Mouse (Mus musculus): ENCODE data around the gene Nrros.

The Nrros gene

DNA sequence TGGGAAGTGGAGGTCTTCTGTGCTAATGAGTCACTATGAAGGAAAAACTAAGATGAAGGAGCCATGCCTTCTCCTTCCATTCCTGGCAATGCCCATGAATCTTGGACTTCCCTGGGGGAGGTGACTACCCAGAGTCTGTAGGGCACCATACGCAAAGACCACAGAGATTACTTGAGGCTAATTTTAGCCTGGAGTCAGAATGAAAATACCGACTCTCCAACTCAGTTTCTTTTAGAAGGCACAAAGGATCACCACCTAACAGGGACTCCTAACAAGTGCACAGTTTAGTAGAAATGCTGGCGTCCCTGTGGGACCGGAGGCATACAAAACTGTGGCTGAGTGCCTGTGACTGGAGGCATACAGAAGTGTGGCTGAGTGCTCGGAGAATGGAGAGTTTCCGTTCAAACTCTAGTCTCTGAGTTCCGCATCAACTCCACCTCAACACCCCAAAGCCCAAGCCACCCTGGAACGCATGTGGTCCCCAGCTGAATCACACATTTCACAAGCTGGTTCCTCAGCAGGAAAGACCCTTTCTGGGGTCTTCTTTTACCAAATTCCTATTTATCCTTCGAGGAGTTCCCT lies 4.6 kb downstream of the Nrros start:
- DNase-seq, result no peak

DNA sequence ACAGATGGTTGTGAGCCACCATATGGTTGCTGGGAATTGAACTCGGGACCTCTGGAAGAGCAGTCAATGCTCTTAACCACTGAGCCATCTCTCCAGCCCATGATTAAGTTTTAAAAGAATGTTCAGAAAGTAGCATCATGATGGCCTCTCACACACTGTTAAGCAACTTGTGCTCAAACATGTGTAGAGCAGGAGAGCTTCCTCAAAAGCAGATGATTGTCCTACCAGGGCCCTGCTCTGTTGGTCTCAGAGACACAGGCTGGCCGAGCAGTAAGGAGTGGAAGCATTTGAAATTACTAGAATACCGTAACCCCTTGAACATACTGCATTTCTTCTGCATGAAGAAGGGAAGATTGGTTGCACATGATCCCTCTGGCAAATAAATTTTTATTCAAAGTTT lies 6.4 kb downstream of the Nrros start:
- DNase-seq, result no peak

DNA sequence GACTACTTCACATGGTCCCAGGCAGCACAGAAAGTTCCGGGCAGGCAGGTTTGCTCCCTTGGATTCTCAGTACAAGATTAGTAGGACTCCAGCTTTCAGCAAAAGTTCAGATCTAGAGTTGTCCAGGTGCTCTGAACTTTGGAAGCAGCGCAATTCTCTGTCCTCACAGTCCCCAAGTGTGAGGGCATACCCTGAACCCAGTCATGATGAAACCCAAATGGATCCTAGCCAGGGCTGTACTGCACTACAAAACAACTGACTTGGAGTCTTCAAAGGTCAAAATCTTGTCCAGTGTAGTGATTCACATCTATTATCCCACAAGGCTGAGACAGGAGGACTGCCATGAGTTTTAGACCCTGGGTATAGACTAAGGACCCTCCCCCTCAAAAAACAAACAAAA lies 8.0 kb downstream of the Nrros start:
- DNase-seq, result no peak

DNA sequence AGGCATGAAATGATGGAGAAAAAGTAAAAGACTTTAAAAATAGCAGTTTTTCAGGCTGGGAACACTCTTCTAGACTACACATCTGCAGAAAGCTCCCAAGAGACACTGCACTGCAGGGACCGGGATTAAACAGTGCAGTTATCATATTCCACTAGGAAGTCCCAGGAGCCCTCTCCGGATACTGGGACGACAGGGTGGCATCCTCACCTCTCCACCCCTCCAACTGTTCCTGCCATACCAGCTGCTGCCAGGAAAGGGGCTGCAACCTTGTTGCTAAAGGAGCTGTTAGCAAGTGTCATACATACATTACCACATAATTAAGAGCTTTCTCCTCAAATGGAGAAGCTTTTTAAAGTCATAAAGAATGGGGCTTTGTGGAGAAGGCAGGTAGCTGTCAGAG lies 8.7 kb downstream of the Nrros start:
- DNase-seq, result no peak

DNA sequence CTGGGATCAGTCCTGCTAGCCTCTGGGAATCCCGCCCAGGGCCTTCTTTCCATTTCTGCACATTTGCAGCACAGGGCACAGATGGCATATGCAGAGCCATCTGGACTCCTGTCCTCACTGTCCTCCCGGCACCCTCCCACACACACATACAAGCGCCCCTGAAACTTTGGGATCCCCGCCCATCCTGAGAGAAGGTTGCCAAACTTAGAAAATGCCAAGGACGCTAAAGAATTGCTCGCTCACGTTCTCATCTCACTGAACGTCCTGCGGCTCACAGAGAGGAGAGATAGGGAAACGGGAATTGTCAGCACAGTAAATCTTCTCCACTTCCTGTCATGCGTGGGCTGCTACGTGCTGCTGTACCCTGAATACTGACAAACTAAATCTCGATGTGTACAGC lies 11.0 kb downstream of the Nrros start:
- no peak for DNase-seq

DNA sequence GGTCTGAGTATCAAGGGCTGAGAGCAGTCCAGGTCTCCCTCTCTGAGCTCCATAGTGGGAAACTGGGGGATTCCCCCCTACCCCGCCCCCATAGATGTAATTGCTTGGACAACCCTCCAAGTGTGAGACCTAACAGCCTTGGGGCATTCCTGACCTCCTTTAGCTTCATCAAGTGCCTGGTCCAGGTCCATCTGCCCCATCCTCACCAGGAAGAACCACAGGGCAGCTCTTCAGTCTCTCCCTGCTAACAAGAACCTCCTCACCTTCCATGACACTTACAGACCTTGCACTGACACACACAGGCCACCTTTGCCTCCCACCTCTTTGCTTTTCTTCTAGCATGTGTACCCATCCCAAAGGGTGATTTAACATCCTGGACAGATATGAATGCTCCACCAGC lies 11.4 kb downstream of the Nrros start:
- DNase-seq, result no peak

DNA sequence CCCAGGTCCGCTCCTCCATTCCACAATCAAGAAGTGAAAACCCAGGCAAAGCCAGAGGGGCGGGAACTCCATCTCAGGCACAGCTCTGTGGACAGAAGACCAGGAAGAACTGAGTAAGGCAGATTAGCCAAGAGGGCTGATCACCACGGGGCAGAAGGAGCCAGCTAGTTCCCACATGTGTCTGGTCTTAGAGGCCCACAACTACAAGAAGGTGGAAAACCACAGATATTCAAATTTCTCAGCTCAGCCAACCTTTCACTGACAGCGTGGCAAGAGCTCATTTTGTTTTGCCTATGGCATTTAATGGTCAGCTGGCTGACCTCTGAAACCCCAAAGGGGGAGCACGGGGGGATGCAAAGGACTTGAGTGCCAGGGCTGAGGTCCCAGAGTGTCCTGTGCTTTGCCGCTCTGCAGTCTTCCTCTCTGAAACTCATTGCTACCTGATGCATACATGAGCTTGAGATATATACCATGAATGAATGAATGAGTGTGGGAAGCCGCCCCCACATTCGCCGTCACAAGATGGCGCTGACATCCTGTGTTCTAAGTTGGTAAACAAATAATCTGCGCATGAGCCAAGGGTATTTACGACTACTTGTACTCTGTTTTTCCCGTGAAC lies 17.7 kb downstream of the Nrros start:
- no peak for DNase-seq

DNA sequence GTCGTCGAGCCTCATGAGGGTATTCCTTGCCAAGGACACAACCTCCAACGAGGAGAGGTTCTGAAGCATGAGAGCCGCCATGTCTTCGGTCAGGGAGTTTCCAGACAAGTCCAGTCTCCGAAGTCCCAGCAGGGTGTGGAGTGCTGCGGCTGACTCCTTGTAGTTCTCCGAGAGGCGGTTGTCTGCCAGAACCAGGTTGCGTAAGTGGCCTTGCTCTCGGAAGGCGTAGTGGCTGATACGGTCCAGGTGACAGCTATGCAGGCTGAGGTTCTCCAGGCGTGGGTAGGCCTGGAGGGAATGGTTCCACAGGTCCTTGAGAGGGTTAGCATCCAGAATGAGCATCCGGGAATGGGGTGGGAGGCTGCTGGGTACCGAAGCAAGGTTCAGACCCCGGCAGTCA lies 20.8 kb downstream of the Nrros start:
- no peak for DNase-seq

DNA sequence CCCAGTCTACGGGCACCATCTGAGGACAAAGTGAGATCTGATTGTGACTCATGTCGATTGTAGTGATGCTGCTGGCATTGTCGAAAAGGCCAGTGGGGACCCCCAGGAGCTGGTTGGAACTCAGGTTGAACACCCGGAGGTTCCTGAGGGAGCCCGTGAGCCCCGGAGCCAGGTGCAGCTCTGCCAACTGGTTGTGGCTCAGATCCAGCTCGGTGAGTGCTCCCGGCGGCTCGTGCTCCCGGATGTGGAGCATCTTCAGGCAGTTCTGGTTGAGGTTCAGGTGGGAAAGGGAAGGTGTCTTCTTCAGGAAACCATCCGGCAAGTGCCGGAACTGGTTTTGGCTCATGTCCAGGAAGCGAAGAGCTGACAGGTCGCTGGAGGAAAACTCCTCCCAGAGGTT lies 21.6 kb downstream of the Nrros start:
- DNase-seq, result no peak

DNA sequence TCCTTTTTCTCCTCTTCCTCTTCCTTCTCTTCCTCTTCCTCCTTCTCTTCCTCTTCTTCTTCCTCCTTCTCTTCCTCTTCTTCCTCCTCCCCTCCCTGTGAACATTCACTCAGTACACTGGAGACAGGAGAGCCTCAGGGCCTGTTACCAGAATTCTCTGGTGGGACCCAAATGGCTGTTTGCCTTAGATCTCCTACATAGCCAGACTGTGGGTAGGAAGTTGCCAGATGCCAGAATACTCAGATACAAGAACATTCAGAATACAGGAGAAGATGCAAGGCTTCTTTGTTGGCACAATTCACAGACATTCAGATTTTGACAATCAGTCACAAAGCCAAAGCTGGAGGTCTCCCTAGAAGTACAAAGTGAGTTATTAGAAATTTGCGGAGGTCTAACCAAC lies 26.4 kb downstream of the Nrros start:
- no peak for DNase-seq

DNA sequence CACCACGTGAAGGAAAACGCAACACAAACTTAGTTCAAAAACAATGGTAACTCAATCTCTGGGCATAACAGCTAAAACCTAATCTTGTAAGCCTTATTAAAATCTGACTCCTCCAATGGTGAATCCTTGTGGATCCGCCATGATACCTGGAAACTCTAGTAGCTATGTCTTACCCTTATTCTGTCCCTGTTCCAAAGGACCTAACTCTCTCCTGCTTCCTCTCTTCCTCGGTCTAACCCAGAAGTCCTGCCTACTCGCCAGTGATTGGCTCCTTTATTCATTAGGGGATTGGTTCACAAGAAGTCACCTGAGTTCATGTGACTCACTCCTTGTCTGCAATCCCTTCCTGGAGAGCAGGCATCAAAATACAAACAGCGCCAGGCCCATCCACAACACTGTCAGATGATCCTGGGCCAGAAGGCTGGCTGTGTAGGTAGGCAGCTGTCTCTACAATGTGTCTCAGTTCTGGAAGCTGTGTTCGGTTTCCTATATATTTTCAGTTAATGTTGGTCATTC lies 29.5 kb downstream of the Nrros start:
- no peak for DNase-seq

DNA sequence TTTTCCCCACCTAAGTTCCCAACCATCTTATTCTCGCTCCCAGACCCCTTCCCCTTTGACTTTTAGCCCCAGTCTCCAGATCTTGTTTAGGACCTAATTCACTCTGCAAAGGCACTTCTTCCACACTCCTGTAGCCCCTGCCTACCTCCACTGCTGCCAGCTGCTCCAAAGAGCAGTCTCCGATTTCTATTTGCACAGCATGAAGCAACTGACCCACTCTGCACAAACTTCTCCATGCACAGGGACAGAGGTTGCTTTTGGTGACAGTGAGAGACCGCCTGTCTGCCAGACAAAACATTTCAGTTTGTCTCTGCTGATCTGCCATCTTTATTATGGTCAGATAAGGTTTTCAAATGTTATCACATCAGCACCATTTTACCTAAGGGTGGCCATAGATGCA lies 32.2 kb downstream of the Nrros start:
- no peak for DNase-seq

DNA sequence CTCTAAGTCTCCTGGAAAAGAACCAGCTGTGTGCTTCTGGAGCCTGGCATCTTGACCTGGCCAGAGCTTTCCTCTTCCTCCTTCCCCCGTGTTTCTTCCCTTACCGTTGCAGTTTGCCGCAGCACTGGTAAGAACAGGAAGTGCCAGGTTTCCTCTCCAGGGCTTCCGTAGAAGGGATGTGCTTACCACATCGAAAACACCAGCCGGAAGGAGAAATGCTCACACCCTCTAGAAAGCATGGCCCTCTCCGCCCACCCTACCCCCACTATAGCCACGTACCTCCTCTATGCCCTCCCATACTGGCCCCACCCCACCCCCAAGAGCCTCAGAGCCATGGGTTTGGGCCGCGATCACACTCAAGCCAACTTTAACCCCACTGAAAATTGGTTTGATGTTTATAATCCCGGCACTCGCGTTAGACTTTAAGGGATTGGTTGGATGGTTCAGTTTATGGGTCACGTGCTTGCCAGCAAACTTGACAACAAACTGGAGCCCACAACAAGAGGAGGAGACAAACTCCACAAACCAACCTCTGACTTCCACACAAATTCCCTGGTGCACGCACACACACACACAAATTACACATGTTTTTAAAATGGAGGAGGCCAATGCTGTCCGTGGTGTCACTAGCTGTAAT lies 35.1 kb downstream of the Nrros start:
- DNase-seq, result peak; percentile 86

DNA sequence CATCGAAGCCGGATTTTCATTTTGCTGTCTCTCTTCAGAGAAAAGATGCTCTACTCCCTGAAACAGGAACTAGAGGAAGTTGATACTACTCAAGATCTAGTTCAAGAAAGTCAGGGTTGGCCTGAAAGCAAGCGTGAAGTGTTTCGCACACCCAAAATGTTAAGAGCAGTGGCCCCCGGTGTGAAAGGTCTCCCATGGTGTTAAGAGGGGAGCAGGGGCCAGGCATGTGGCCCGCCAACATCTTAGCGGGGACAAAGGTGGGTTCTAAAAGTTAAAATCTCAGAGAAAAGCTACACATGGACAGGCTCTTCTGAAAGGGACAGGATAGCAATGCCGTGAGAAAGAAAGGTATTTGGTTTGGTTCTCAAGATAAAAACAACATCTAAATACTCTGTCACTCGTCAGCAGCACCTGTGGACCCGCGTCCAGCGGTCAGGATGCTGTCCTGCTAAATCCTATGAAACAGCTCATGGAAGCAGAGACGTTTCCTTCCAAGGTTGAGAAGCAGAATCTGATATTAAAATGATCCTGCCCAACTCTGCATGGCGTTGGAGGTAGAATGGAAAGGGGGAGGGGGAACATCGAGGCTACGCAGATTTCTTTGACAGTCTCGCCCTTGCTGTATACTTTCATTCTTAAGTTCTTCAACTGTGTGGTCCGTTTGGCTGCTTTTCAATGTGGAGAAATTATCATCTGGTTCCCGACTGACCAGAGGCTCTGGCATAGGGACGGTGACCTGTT lies 35.8 kb downstream of the Nrros start:
- no peak for DNase-seq

DNA sequence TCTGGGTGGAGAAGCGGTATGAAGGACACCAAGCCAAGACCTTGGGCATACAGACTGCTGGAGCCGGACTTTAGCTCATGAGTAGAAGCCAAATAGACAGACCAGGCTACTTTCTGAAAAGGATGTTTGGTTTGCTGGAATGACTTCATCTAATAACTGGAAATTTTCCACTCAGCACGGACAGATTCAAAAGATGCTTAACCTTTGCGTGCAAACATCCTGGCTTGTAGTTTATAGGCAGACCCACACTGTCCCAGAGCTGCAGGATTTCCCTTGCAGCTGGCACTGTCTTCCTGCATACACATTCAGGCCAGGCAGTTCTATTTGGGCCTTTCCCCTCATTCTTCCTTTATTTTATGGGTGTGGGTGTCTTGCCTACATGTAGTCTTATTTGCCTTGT lies 38.3 kb downstream of the Nrros start:
- DNase-seq, result peak; percentile 60

DNA sequence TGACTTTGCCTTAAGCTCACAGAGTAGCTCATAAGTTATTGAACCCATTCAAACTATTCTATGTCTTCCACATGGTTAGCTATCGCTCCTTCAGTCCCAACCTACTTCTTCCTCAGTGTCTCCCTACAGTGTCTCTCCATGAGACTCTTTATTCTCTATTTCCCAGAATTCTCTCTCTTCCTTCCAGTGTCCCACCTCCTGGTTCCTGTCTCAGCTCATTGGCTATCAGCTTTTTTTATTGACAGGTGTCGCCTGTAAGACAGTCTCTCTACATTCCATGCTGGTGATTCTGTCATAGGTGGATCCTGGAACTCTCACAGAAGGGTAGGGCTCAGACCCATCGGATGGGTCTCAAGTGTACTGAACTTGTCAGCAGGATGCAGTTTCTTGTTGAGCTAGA lies 40.0 kb downstream of the Nrros start:
- no peak for DNase-seq

DNA sequence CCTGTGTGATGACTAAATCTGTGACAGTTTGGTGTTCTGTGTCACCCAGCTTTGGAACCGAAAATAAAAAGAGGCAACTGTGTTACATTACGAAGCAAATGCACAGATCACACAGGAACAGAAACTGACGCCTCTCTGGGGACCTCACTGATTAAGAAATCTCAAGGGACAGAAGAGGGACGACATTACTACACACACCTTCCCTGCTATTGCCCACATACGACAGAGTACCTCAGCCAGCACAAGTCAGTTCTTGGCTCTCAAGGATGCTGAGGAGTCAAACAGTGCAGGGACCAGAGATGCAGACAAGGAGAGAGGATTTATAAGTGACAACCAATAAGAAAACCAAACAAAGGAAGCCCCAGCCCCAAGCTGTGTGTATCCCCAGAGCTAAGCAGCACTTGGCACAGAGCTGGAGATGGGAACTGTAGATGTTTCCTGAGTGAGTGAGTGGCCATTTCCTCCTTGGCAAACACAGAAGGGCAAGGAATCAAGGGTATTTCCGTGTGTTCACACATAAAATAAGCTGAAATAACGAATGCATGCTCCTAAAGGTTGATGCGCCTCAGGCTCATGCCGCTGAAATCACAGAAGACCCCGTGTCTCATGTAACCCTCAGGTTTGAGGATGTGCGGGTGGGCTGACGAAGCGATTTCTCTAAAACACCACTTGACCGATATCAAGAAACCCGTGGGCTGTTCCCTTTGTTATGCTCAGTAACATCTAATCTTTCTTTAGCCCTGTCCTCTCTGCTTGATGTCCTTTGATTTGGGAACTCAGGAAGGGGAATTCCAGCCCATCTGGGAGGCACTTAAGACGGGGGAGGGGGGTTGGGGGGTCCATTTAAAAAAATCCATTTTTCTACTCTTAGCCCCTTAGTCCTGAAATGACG lies 40.7 kb downstream of the Nrros start:
- DNase-seq, result peak; percentile 74

DNA sequence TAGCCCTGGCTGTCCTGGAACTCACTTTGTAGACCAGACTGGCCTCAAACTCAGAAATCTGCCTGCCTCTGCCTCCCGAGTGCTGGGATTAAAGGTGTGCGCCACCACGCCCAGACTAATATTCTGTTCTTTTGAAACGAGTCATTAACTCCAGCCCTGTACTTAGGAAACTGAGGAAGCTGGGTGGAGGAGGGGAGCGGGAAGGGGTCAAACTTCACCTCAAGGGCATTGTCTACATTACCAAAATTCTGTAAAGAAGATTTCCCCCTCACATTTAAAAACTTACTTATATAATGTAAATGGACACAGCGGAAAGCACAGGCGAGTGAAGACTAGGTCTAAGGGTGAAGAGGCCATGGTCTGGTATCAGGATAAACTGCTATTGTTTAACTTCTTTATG lies 41.4 kb downstream of the Nrros start:
- no peak for DNase-seq

DNA sequence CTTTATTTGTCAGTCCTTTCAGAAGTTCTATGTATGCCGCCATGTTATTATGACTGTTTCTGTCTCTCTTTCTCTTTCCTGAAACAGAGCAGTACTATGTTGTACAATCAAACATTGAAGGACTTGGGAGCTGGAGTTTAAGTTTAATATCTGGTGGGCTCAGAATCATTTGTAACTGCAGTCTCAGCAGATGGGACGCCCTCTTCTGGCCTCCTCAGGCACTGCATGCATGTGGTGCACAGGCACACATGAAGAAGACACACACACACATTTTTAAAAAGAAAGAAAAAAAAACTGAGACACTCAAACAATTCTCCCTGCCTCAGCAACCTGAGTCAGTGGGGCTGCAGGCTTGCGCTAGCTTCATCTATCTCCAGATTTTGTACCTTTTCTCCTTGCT lies 44.9 kb downstream of the Nrros start:
- no peak for DNase-seq

DNA sequence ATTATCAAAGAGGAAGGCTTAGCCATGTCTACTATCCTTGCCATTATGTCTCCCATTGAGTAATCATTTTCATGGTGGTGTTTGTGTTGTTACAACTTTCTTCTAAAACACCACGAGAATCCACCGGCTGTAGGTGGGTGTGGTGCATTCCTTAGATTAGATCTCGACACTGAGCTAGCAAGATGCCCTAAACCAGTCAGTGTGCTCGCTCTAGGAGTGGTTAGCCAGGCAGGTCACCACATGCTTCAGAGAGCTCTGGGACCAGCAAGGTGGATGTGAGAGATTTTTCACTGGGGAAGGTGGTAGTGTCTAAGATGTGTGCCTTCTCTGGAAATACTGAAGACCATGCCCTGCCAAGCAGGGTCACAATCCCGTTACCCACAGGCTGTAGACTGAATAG lies 49.2 kb downstream of the Nrros start:
- DNase-seq, result no peak

DNA sequence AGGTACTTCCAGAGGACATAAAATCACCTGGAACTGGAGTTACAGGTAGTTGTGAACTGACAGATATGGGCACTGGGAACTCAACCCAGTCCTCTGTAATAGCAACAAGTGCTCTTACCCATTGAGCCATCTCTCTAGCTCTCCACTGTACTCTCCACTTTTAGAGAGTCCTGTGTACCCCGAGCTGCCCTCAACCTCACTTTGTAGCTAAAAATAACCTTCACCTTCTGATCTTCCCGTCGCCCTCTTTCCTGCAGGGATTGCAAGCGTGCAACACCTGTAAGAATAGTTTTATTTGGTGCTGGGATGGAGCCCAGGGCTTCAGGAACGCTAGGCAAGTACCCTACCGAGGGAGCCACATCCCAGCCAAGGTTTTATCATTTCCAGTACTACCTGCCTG lies 49.6 kb downstream of the Nrros start:
- no peak for DNase-seq

DNA sequence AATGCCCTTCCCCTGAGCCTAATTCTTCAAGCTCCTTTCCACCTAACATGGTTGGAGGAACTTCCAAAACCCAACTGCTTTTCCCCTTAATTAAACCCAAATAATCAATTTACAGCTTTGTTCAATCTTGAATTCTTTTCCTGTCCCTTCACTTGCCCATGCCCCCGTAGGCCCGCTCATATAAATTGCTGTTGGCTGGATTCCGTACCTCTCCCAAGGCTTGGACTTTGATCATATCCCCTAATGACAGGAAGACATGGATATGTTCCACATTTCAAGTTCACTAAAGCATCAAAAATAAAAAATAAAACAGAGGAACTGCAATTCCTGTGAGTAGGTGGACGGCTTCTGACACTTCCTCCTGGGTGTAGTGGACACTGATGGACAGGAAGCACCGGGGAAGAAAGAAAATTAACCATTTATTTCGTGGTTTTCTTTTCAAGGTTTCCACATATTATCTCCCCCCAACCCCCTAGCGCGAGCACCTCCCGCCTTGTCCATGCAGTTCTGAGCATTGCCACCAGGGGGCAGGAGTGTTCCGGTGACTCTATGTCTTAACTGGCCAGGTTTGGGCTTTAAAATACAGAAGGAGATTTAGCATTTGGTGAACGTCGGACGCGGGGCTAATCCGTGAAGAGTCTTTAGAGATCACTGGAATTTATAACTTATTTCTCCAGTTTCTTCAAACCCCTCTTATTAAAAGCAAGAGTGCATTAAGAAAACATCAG lies 50.3 kb downstream of the Nrros start:
- peak; percentile 91 for DNase-seq

Data from lung, postnatal 36 days (tissue).